Mouse (Mus musculus) v-Abl transformed pro-B cells (cell line): ENCODE results near the gene Efemp1.

Experiments
- in situ Hi-C, 2 experiments: fragments of 400-800 bp; cut with MboI; formaldehyde crosslinking; loops; one replicate each; pipeline ENCODE4 v1.15.1; 2025; ENCODE audit not compliant: unreplicated experiment in 2 of 2

Gene Efemp1

GRCm38 (mm10) chr11:28912469-28913138 lies 59.6 kb downstream of the Efemp1 start:
- in situ Hi-C loops = no loop called here

- in situ Hi-C loops = no loop called here
Observed at GRCm38 (mm10) chr11:28934449-28934848, 81.4 kb downstream of the Efemp1 start.

GRCm38 (mm10) chr11:28939651-28940050 lies 86.6 kb downstream of the Efemp1 start:
- in situ Hi-C loops = no loop called here

GRCm38 (mm10) chr11:28951586-28952210 lies 98.7 kb downstream of the Efemp1 start:
- in situ Hi-C loops = no loop called here

- in situ Hi-C loops = no loop called here
Observed at GRCm38 (mm10) chr11:28954673-28955304, 101.8 kb downstream of the Efemp1 start.

- in situ Hi-C loops = no loop called here
Observed at GRCm38 (mm10) chr11:28955305-28955701, 102.3 kb downstream of the Efemp1 start.

GRCm38 (mm10) chr11:28961381-28961780 lies 108.4 kb downstream of the Efemp1 start:
- in situ Hi-C loops = no loop called here
